Mouse (Mus musculus): ENCODE measurements around the gene Grin2a. TPM values are rescaled to one million over a fixed set of nuclear protein-coding genes. Genes with fewer than 3 reads are reported as not detected.

Gene Grin2a
- polyA plus RNA-seq, 1 experiment from 2014 or later, result not detected

- no peak overlapping the region for H3K27ac ChIP-seq
- no peaks in the 10 kb centered on the region for H3K36me3 ChIP-seq (ENCODE audit: inconsistent target)
- no peak overlapping the region for H3K4me3 ChIP-seq (ENCODE audit: inconsistent target)
- 4% methylated on average over 36 of the region's 39 CpGs for WGBS (ENCODE audit: missing documents)
- H3K79me2 ChIP-seq (ENCODE audit: inconsistent target), result no peaks in the 10 kb centered on the region
Observed at GRCm38 (mm10) chr16:9993255-9994040, 1.9 kb downstream of the Grin2a start.

GRCm38 (mm10) chr16:9992773-9993221 is 2.6 kb downstream of the Grin2a start:
- no peak overlapping the region for H3K27ac ChIP-seq
- 10% methylated on average over 17 of the region's 17 CpGs for WGBS (ENCODE audit: missing documents)
- H3K36me3 ChIP-seq (ENCODE audit: inconsistent target), result no peaks in the 10 kb centered on the region
- H3K4me3 ChIP-seq (ENCODE audit: inconsistent target), result no peak overlapping the region
- H3K79me2 ChIP-seq (ENCODE audit: inconsistent target), result no peaks in the 10 kb centered on the region

DNA sequence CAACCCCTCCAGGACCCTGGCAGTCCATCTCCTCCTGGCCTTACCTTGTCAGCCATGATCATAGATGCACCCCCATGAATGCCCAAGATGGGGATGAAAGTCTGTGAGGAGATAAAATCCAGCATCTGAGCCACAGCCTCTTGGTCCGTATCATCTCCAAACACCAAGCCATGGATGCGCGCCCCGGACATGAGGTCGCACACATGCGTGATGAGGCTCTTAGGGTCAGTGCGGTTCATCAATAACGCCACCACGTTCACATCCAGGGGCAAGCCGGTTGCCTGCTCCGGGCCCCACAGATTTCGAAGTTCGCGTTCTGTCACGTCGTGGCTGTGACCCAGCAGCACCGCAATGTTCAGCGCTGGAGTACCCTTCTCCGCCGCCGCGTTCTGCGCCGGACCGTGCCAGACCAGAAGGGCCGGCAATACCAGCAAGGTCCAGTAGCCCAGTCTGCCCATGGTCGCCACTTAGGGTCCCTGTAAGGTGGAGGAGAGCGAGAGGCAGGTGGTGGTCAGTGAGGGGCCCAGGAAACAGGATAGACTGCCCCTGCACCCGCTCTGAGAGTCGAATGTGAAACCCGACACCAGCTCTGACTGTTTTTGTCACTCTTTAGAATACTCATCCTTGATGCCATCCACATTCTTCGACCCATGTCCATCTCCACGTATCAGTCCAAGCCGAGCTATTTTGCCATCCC is 3.1 kb downstream of the Grin2a start:
- Histone ChIP-seq H3K4me3 (ENCODE audit: inconsistent target) (no peak overlapping the region), H3K79me2 (ENCODE audit: inconsistent target) (no peaks in the 10 kb centered on the region), H3K36me3 (ENCODE audit: inconsistent target) (no peaks in the 10 kb centered on the region), H3K27ac (no peak overlapping the region)
- 22% methylated on average over 34 of the region's 34 CpGs for WGBS (ENCODE audit: missing documents)

DNA sequence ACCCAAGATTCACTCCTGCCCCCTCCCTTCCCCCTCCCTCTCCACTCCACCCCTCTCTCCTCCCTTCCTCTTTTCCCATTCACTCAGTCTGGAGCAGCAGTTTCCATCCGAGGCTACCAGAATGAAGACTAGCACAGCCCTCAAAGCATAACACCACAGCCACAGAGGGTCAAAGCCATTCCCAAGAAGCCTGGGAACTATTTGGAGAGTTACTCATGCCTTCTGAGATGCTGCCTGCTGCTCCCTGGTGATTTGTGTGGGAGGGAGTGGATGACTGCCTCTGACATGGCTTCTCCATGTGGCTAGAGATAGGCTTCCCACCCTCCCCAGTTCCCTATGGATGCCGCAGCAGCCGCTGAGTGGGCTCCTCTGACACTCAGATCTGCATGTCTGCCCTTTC is 10.3 kb downstream of the Grin2a start:
- H3K27ac ChIP-seq, result no peak overlapping the region
- 67% methylated on average over 3 of the region's 3 CpGs for WGBS (ENCODE audit: missing documents)
- H3K79me2 ChIP-seq (ENCODE audit: inconsistent target), result no peaks in the 10 kb centered on the region
- no peaks in the 10 kb centered on the region for H3K36me3 ChIP-seq (ENCODE audit: inconsistent target)
- no peak overlapping the region for H3K4me3 ChIP-seq (ENCODE audit: inconsistent target)

DNA sequence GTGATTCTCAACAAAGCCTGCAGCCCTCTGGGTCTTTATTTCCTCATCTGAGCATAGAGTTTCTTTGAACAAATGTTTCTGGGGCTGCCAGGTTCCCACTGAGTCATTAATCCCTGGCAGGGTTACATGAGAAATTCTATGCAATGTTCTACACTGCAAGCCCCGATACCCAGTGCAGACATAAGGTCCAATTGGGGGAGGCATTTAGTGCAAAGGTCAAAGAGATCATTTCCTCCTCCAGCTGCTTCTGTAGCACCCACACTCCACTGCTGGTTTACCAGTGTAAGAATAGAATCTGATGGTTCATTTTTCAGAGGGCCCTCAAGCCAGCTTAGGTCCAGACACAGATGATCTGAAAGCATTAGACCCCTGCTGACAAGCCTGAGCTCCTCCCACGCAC is 14.7 kb downstream of the Grin2a start:
- WGBS (ENCODE audit: missing documents), result 88% methylated on average over 2 of the region's 2 CpGs
- Histone ChIP-seq H3K79me2 (ENCODE audit: inconsistent target) (no peaks in the 10 kb centered on the region), H3K36me3 (ENCODE audit: inconsistent target) (no peaks in the 10 kb centered on the region)

DNA sequence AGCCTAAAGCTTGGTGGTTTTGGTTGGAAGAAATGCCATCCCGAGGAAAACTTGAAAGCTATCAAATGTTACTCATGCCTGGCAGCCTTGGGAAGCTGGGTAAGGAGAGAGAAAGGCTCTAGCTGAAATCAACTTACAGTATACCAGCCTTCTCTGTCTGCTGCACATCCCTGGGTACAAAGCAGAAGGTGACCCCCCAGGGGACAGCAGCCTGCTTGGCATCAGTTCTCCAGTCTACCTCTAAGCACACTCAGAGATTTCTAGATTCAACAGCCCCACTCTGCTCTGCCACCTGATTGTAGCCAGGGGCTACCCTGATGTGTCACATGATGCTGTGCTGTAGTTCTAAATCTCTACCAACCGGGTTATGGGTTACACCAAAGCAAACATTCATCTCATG is 17.2 kb downstream of the Grin2a start:
- Histone ChIP-seq H3K27ac (no peak overlapping the region), H3K79me2 (ENCODE audit: inconsistent target) (no peaks in the 10 kb centered on the region), H3K36me3 (ENCODE audit: inconsistent target) (no peaks in the 10 kb centered on the region), H3K4me3 (ENCODE audit: inconsistent target) (no peak overlapping the region)
- 78% methylated on average over 2 of the region's 2 CpGs for WGBS (ENCODE audit: missing documents)

More for the DNA sequence above, 14.7 kb downstream of the Grin2a start:
- Histone ChIP-seq H3K27ac (no peak overlapping the region), H3K4me3 (ENCODE audit: inconsistent target) (no peak overlapping the region)

- 97% methylated on average over 3 of the region's 3 CpGs for WGBS (ENCODE audit: missing documents)
- Histone ChIP-seq H3K36me3 (ENCODE audit: inconsistent target) (no peaks in the 10 kb centered on the region), H3K79me2 (ENCODE audit: inconsistent target) (no peaks in the 10 kb centered on the region), H3K4me3 (ENCODE audit: inconsistent target) (no peak overlapping the region), H3K27ac (no peak overlapping the region)
Observed at GRCm38 (mm10) chr16:9972705-9973104, 22.7 kb downstream of the Grin2a start.

GRCm38 (mm10) chr16:9964469-9964868 is 30.9 kb downstream of the Grin2a start:
- WGBS (ENCODE audit: missing documents), result 25% methylated on average over 6 of the region's 6 CpGs
- no peak overlapping the region for H3K27ac ChIP-seq
- no peak overlapping the region for H3K4me3 ChIP-seq (ENCODE audit: inconsistent target)
- no peaks in the 10 kb centered on the region for H3K79me2 ChIP-seq (ENCODE audit: inconsistent target)
- no peaks in the 10 kb centered on the region for H3K36me3 ChIP-seq (ENCODE audit: inconsistent target)

- WGBS (ENCODE audit: missing documents), result 92% methylated on average over 1 of the region's 1 CpGs
- Histone ChIP-seq H3K36me3 (ENCODE audit: inconsistent target) (no peaks in the 10 kb centered on the region), H3K79me2 (ENCODE audit: inconsistent target) (no peaks in the 10 kb centered on the region), H3K4me3 (ENCODE audit: inconsistent target) (no peak overlapping the region), H3K27ac (no peak overlapping the region)
Observed at GRCm38 (mm10) chr16:9962482-9962881, 32.9 kb downstream of the Grin2a start.

GRCm38 (mm10) chr16:9959340-9959739 is 36.0 kb downstream of the Grin2a start:
- H3K27ac ChIP-seq, result no peak overlapping the region
- H3K4me3 ChIP-seq (ENCODE audit: inconsistent target), result no peak overlapping the region
- H3K36me3 ChIP-seq (ENCODE audit: inconsistent target), result no peaks in the 10 kb centered on the region
- WGBS (ENCODE audit: missing documents), result 80% methylated on average over 1 of the region's 1 CpGs
- no peaks in the 10 kb centered on the region for H3K79me2 ChIP-seq (ENCODE audit: inconsistent target)

DNA sequence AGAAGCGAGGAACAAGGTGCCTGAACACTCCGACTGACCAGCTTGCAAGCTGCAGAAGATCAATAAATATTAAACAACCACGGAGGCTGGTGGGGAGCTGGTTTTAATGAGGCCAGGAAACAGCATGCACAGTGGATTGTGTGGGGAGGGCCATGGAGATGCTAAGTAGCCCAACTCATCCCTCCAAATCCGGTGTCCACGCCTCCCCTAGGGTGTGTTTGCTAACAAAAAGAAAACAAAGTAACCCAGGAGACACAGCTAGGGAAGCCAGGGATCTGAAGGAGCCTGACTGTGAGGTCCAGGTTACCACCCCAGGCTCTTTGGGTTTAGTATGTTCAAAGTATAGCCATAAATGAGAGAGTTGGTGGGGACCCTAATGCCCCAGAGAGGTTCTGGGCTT is 41.1 kb downstream of the Grin2a start:
- Histone ChIP-seq H3K36me3 (ENCODE audit: inconsistent target) (no peaks in the 10 kb centered on the region), H3K79me2 (ENCODE audit: inconsistent target) (no peaks in the 10 kb centered on the region), H3K4me3 (ENCODE audit: inconsistent target) (no peak overlapping the region), H3K27ac (no peak overlapping the region)
- WGBS (ENCODE audit: missing documents), result 70% methylated on average over 5 of the region's 5 CpGs

- Histone ChIP-seq H3K79me2 (ENCODE audit: inconsistent target) (no peaks in the 10 kb centered on the region), H3K27ac (no peak overlapping the region), H3K4me3 (ENCODE audit: inconsistent target) (no peak overlapping the region), H3K36me3 (ENCODE audit: inconsistent target) (no peaks in the 10 kb centered on the region)
- WGBS (ENCODE audit: missing documents), result 88% methylated on average over 5 of the region's 5 CpGs
Observed at GRCm38 (mm10) chr16:9953396-9953831, 41.9 kb downstream of the Grin2a start.

- no peaks in the 10 kb centered on the region for H3K36me3 ChIP-seq (ENCODE audit: inconsistent target)
- no peaks in the 10 kb centered on the region for H3K79me2 ChIP-seq (ENCODE audit: inconsistent target)
- 79% methylated on average over 3 of the region's 3 CpGs for WGBS (ENCODE audit: missing documents)
- H3K27ac ChIP-seq, result no peak overlapping the region
- H3K4me3 ChIP-seq (ENCODE audit: inconsistent target), result no peak overlapping the region
Observed at GRCm38 (mm10) chr16:9949250-9949649, 46.1 kb downstream of the Grin2a start.

DNA sequence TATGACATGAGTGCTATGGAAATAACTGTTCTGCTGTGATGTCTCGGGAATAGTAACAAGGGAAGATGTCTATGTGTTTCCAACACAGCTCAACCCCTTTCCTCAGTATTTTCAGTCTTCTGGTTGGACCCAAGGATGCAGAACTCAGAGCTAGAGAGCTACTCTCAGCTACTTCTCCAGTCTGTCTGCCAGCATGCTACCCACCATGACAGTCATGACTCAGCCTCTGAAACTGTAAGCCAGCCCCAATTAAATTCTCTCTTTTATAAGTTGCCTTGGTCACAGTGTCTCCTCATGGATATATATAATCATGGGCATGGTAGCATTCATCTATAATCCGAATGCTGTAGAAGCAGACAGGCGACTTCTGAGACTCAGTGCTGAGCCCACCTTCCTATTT is 47.9 kb downstream of the Grin2a start:
- Histone ChIP-seq H3K36me3 (ENCODE audit: inconsistent target) (no peaks in the 10 kb centered on the region), H3K27ac (no peak overlapping the region), H3K4me3 (ENCODE audit: inconsistent target) (no peak overlapping the region), H3K79me2 (ENCODE audit: inconsistent target) (no peaks in the 10 kb centered on the region)
- 85% methylated on average over 3 of the region's 3 CpGs for WGBS (ENCODE audit: missing documents)

GRCm38 (mm10) chr16:9944836-9945235 is 50.5 kb downstream of the Grin2a start:
- no peak overlapping the region for H3K4me3 ChIP-seq (ENCODE audit: inconsistent target)
- no peak overlapping the region for H3K27ac ChIP-seq
- H3K79me2 ChIP-seq (ENCODE audit: inconsistent target), result no peaks in the 10 kb centered on the region
- no peaks in the 10 kb centered on the region for H3K36me3 ChIP-seq (ENCODE audit: inconsistent target)
- 77% methylated on average over 5 of the region's 5 CpGs for WGBS (ENCODE audit: missing documents)

Data from macrophage (primary cell).